Mouse (Mus musculus) E14TG2a.4 (cell line): Measurements from ENCODE around the gene Trmt44.

ENCODE experiments used
- CTCF ChIP-seq: conservative IDR thresholded peaks from 2 replicates; pipeline ENCODE4 v1.5.1; 2014; ENCODE audit warnings: low read length
- NANOG ChIP-seq: IDR thresholded peaks from 2 replicates; pipeline ENCODE4 v1.6.1; 2014; ENCODE audit warnings: borderline replicate concordance, low read length, mixed read lengths
- POU5F1 ChIP-seq: IDR thresholded peaks from 2 replicates; pipeline ENCODE4 v1.6.1; 2014; ENCODE audit warnings: low read length, borderline replicate concordance

DNA sequence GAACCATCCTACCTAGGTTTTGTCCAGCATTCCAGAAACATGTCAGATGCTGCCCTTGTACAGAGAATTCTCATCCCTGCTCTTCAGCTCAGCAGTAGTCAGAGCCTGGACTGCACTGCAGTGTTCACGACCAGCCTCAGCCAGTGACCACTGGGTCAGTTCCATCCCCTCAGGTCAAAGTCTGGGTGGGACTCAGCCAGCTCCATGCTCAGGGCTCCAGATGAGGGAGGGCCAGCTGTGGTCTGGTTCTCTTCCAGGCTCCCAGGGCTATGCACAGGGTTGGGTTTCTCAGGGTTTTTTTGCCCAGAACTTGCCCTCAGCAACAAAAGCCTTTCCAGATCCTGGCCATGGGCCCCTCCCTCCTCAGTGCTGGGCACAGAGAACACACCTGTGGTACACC, 37.4 kb downstream of the Trmt44 start:
- TF ChIP-seq CTCF (no peak), NANOG (no peak), POU5F1 (no peak)
